Mouse (Mus musculus) C2C12 (cell line): ENCODE measurements around the gene Sh3gl1.

Experiments used
- CEBPB ChIP-seq: IDR thresholded peaks from one replicate; pipeline ENCODE4 v1.6.1; 2011; ENCODE audit warnings: low read depth, mild to moderate bottlenecking, control low read depth, moderate library complexity
- CTCF ChIP-seq: IDR thresholded peaks from one replicate; pipeline ENCODE4 v1.5.1; 2011; ENCODE audit not compliant: control insufficient read depth, insufficient read depth, insufficient read length
- FOSL1 ChIP-seq: IDR thresholded peaks from one replicate; pipeline ENCODE4 v1.8.0; 2011; ENCODE audit warnings: mild to moderate bottlenecking, low read length; ENCODE audit not compliant: poor library complexity, insufficient read depth, severe bottlenecking
- MAX ChIP-seq: IDR thresholded peaks from one replicate; pipeline ENCODE4 v1.6.1; 2011; ENCODE audit warnings: mild to moderate bottlenecking, control low read depth
- MYOD1 ChIP-seq: IDR thresholded peaks from one replicate; pipeline ENCODE4 v1.6.1; 2011; ENCODE audit warnings: low read depth; ENCODE audit not compliant: control insufficient read depth, insufficient read length
- MYOG ChIP-seq: IDR thresholded peaks from one replicate; pipeline ENCODE4 v1.6.1; 2011; ENCODE audit not compliant: control insufficient read depth, insufficient read length; ENCODE audit errors: extremely low read depth
- USF1 ChIP-seq: IDR thresholded peaks from one replicate; pipeline ENCODE4 v1.6.1; 2011; ENCODE audit warnings: low read depth, mild to moderate bottlenecking, control low read depth, moderate library complexity

GRCm38 (mm10) chr17:56035216-56035615 lies 1.2 kb downstream of the Sh3gl1 start:
- no peak for TF ChIP-seq CTCF
- TF ChIP-seq MYOD1 = no peak
- TF ChIP-seq MAX = no peak
- no peak for TF ChIP-seq FOSL1
- no peak for TF ChIP-seq MYOG
- no peak for TF ChIP-seq USF1
- no peak for TF ChIP-seq CEBPB
